Mouse (Mus musculus) heart, embryonic 11.5 days (tissue): Measurements from ENCODE around the gene Madcam1. TPM values are rescaled to one million over a fixed set of nuclear protein-coding genes. Genes with fewer than 3 reads are reported as not detected.
A peak's percentile ranks its signal among the peaks of the same experiment; 100 is the strongest.

Experiments
- ATAC-seq: fragments of 200-750 bp; cut with Nextera tagmentation; replicated peaks from 2 replicates; pipeline ENCODE4 v1.8.0; 2017; ENCODE audit warnings: moderate library complexity; ENCODE audit not compliant: insufficient number of reproducible peaks, low FRiP score, low TSS enrichment
- H3K27ac ChIP-seq: fragments of 300-500 bp; sonication (generic); 2 replicates; pipeline ENCODE4 v1.5.1; 2014; ENCODE audit warnings: mild to moderate bottlenecking, low read depth, low read length
- H3K27me3 ChIP-seq: fragments of 300-500 bp; sonication (generic); 2 replicates; pipeline ENCODE4 v1.6.1; 2014; ENCODE audit warnings: mild to moderate bottlenecking, low read length, mixed read lengths; ENCODE audit not compliant: control insufficient read depth, insufficient read depth
- H3K36me3 ChIP-seq: fragments of 300-500 bp; sonication (generic); 2 replicates; pipeline ENCODE4 v1.6.1; 2014; ENCODE audit warnings: mild to moderate bottlenecking, low read length, moderate library complexity, mixed read lengths; ENCODE audit not compliant: control insufficient read depth, insufficient read depth
- H3K4me1 ChIP-seq: fragments of 300-500 bp; sonication (generic); 2 replicates; pipeline ENCODE4 v1.6.1; 2014; ENCODE audit warnings: low read length; ENCODE audit not compliant: control insufficient read depth, insufficient read depth
- H3K4me2 ChIP-seq: fragments of 300-500 bp; sonication (generic); 2 replicates; pipeline ENCODE4 v1.6.1; 2014; ENCODE audit warnings: mild to moderate bottlenecking, moderate library complexity
- H3K4me3 ChIP-seq: fragments of 300-500 bp; sonication (generic); 2 replicates; pipeline ENCODE4 v1.5.1; 2014; ENCODE audit warnings: low read depth, low read length
- H3K9ac ChIP-seq: fragments of 300-500 bp; sonication (generic); 2 replicates; pipeline ENCODE4 v1.6.1; 2014; ENCODE audit warnings: mild to moderate bottlenecking, low read depth, low read length, moderate library complexity
- H3K9me3 ChIP-seq: fragments of 300-500 bp; sonication (generic); replicated peaks from 2 replicates; pipeline ENCODE4 v1.6.1; 2016; ENCODE audit warnings: low read length; ENCODE audit not compliant: control insufficient read depth
- WGBS: fragments of 180-500 bp; shearing (Covaris S2); extraction: QIAGEN DNeasy Blood & Tissue Kit; methylation state at CpG from one replicate; pipeline ENCODE4 v1.1.7; 2014; ENCODE audit not compliant: insufficient replicate concordance; 5-methylcytosine and 5-hydroxymethylcytosine counted together
- polyA plus RNA-seq: library from polyadenylated mRNA; unstranded; fragments of >200 nt; fragmentation: Nextera tagmentation; extraction: Ambion mirVana; gene quantifications from 2 replicates; pipeline ENCODE4 v1.2.1, GENCODE M21; 2014

The Madcam1 gene
- polyA plus RNA-seq, 1 experiment from 2014 or later: 1.5 TPM

- H3K4me3 ChIP-seq: peak overlapping the region; percentile 97
- no peaks in the 10 kb centered on the region for H3K36me3 ChIP-seq
- H3K9me3 ChIP-seq: no peaks in the 10 kb centered on the region
- H3K27me3 ChIP-seq: 0 out of 2 replicates have a peak, but pooled peaks cover 4% of the 10 kb centered on the region
- H3K27ac ChIP-seq: peak overlapping the region; percentile 94
- peak overlapping the region; percentile 96 for H3K9ac ChIP-seq
- ATAC-seq: no peak
- WGBS: under 1% methylated on average over 47 of the region's 47 CpGs
- peaks cover 11% of the 10 kb centered on the region for H3K4me1 ChIP-seq
- peak overlapping the region; percentile 92 for H3K4me2 ChIP-seq
Observed at GRCm38 (mm10) chr10:79669576-79670057, 5.3 kb downstream of the Madcam1 start.

- Histone ChIP-seq H3K4me2 (peak overlapping the region; percentile 92), H3K27ac (no peak overlapping the region; the same call in 1 of the 2 replicates), H3K9ac (peak overlapping the region; percentile 96), H3K27me3 (no peaks in the 10 kb centered on the region), H3K4me3 (peak overlapping the region; percentile 97), H3K36me3 (no peaks in the 10 kb centered on the region), H3K9me3 (no peaks in the 10 kb centered on the region), H3K4me1 (peaks cover 11% of the 10 kb centered on the region)
- WGBS: 38% methylated on average over 15 of the region's 15 CpGs
- no peak for ATAC-seq
Observed at GRCm38 (mm10) chr10:79670071-79670888, 5.9 kb downstream of the Madcam1 start.

- H3K9ac ChIP-seq: no peak overlapping the region
- no peak for ATAC-seq
- no peak overlapping the region for H3K4me2 ChIP-seq
- no peak overlapping the region for H3K4me3 ChIP-seq
- H3K36me3 ChIP-seq: no peaks in the 10 kb centered on the region
- H3K4me1 ChIP-seq: peaks cover 17% of the 10 kb centered on the region
- 81% methylated on average over 6 of the region's 6 CpGs for WGBS
- no peaks in the 10 kb centered on the region for H3K9me3 ChIP-seq
- H3K27me3 ChIP-seq: 0 out of 2 replicates have a peak, but pooled peaks cover 2% of the 10 kb centered on the region
- H3K27ac ChIP-seq: no peak overlapping the region
Observed at GRCm38 (mm10) chr10:79671396-79672087, 7.2 kb downstream of the Madcam1 start.

GRCm38 (mm10) chr10:79672088-79672455, 7.7 kb downstream of the Madcam1 start:
- H3K9ac ChIP-seq: no peak overlapping the region
- no peak for ATAC-seq
- H3K4me2 ChIP-seq: no peak overlapping the region
- no peaks in the 10 kb centered on the region for H3K9me3 ChIP-seq
- no peaks in the 10 kb centered on the region for H3K36me3 ChIP-seq
- no peak overlapping the region for H3K4me3 ChIP-seq
- 0 out of 2 replicates have a peak, but pooled peaks cover 2% of the 10 kb centered on the region for H3K27me3 ChIP-seq
- H3K4me1 ChIP-seq: peaks cover 18% of the 10 kb centered on the region
- whole genome bisulfite sequencing: 60% methylated on average over 3 of the region's 3 CpGs
- no peak overlapping the region for H3K27ac ChIP-seq

GRCm38 (mm10) chr10:79673054-79673453, 8.7 kb downstream of the Madcam1 start:
- H3K27me3 ChIP-seq: 0 out of 2 replicates have a peak, but pooled peaks cover 2% of the 10 kb centered on the region
- H3K9ac ChIP-seq: no peak overlapping the region
- 80% methylated on average over 3 of the region's 3 CpGs for WGBS
- no peak overlapping the region for H3K4me3 ChIP-seq
- no peaks in the 10 kb centered on the region for H3K9me3 ChIP-seq
- H3K4me1 ChIP-seq: peaks cover 18% of the 10 kb centered on the region
- no peak overlapping the region for H3K4me2 ChIP-seq
- H3K27ac ChIP-seq: no peak overlapping the region
- H3K36me3 ChIP-seq: no peaks in the 10 kb centered on the region
- no peak for ATAC-seq

- WGBS: 37% methylated on average over 44 of the region's 44 CpGs
- Histone ChIP-seq H3K27ac (no peak overlapping the region), H3K4me3 (no peak overlapping the region), H3K4me1 (peaks cover 10% of the 10 kb centered on the region), H3K4me2 (peak overlapping the region; percentile 24; the same call in 1 of the 2 replicates), H3K9me3 (no peaks in the 10 kb centered on the region), H3K27me3 (0 out of 2 replicates have a peak, but pooled peaks cover 2% of the 10 kb centered on the region), H3K9ac (0 out of 2 replicates have a peak overlapping the region, but pooled peaks have one; percentile 28), H3K36me3 (no peaks in the 10 kb centered on the region)
- ATAC-seq: no peak
Observed at GRCm38 (mm10) chr10:79675346-79676035, 11.1 kb downstream of the Madcam1 start.

- 0 out of 2 replicates have a peak, but pooled peaks cover 2% of the 10 kb centered on the region for H3K27me3 ChIP-seq
- H3K4me1 ChIP-seq: peaks cover 27% of the 10 kb centered on the region
- no peaks in the 10 kb centered on the region for H3K9me3 ChIP-seq
- ATAC-seq: peak; percentile 1; the same call in 1 of the 2 replicates
- H3K27ac ChIP-seq: peak overlapping the region; percentile 81
- H3K9ac ChIP-seq: peak overlapping the region; percentile 64; the same call in 1 of the 2 replicates
- 27% methylated on average over 11 of the region's 11 CpGs for WGBS
- H3K4me2 ChIP-seq: peak overlapping the region; percentile 78
- peak overlapping the region; percentile 58 for H3K4me3 ChIP-seq
- H3K36me3 ChIP-seq: peaks cover 13% of the 10 kb centered on the region
Observed at GRCm38 (mm10) chr10:79680606-79681495, 16.5 kb downstream of the Madcam1 start.
